Mouse (Mus musculus) cortical plate, adult 2 months (tissue): ENCODE measurements around the gene Xiap.

ENCODE experiments used
- CTCF ChIP-seq: fragments of 200-500 bp; IDR thresholded peaks from 2 replicates; pipeline ENCODE4 v1.5.1; 2011; ENCODE audit warnings: mild to moderate bottlenecking, control low read depth, low read length; ENCODE audit not compliant: insufficient read depth; ENCODE audit errors: extremely low read depth
- POLR2A ChIP-seq: fragments of 200-500 bp; IDR thresholded peaks from 2 replicates; pipeline ENCODE4 v1.6.1; 2011; ENCODE audit warnings: mild to moderate bottlenecking, low read length, control low read depth; ENCODE audit not compliant: insufficient read depth; ENCODE audit errors: extremely low read depth

DNA sequence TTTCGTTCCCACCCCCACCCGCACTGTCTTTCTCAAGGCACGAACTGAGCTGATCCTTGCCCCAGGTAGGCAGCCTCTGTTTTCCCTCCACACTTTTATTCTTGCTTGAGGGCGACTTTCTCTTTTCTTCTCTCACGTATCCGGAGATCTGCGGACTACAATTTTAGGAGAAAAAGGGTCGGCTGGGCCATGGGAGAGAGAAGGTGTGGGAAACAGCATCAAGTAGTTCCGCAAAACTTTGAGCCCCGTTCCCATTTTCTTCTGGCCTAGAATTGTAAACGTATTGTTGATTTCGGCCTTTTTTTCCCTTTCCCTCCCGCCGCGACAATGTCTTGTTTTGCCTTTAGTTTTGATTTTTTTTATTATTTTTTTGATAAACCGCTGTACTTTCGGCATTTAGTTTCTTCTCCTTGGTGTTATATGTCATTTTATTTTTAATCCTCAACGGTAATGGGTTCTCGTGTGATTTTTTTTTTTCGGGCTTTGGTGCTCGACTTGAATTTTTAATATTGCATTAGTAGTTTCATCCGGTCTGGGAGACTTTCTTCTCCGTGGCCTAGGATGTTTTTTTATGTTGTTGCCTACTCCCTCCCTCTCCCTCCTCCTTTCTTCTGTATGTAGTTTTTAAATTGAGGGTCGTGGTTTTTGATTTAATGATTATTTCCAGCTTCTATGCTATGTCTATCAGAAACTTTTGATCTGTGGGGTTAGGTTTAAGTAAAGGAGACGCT, 91.7 kb downstream of the Xiap start:
- no peak for TF ChIP-seq POLR2A
- TF ChIP-seq CTCF: no peak
